Mouse (Mus musculus) lung, postnatal 0 days (tissue): ENCODE data around the gene Olfr164.

Experiments
- CTCF ChIP-seq: IDR thresholded peaks from 2 replicates; pipeline ENCODE4 v1.5.1; 2016; ENCODE audit warnings: antibody characterized with exemption, mild to moderate bottlenecking
- EP300 ChIP-seq: IDR thresholded peaks from 2 replicates; pipeline ENCODE4 v1.6.1; 2016; ENCODE audit warnings: antibody characterized with exemption, mild to moderate bottlenecking, control low read depth

DNA sequence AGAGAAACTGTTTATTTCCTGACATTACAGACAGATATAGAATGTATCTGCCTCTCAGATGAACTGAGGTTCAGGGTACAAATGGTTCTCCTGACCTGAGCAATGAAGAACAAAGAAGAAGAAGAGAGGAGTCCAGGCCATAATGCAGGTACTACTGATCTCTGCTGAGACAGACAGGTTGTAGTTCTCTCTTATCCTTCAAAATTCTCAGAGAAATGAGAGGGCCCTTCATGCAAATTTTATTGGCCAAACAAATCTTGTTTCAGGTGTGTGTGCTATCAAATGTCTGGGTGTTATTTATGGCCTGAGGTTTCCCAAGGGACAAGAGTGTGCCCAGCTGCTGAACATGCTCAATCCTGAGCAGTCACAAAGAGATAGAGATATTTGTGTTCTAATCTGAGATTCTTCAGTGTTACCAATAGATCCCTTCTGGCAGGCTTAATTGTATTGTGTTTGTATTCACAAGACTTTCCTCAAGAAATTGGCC is 72.3 kb downstream of the Olfr164 start:
- TF ChIP-seq CTCF, result no peak
- no peak for TF ChIP-seq EP300
